Mouse (Mus musculus) heart, embryonic 14.5 days (tissue): ENCODE measurements at regions not wholly inside any gene's neighbourhood (a gene's known extent, or its start where the extent isn't known, plus 50 kb on each side); places are given as distances from the start of the nearest gene placed in this dataset.

Source experiments
- ATAC-seq: fragments of 200-750 bp; cut with Nextera tagmentation; 2 replicates; pipeline ENCODE4 v1.8.0; 2017; ENCODE audit warnings: low read depth, moderate TSS enrichment; ENCODE audit not compliant: insufficient number of reproducible peaks, insufficient read depth, low FRiP score
- H3K27ac ChIP-seq, 2 experiments: fragments of 200-500 bp in 1 of 2; fragments of 300-500 bp in 1 of 2; sonication (generic) in 1 of 2; replicated peaks in 1 of 2; 2 replicates each; pipeline ENCODE4 v1.5.1; 2012 to 2014; ENCODE audit warnings: low read depth in 2 of 2, low read length in 2 of 2, control low read depth in 1 of 2, mild to moderate bottlenecking in 1 of 2, mixed read lengths in 1 of 2; ENCODE audit not compliant: control insufficient read depth in 1 of 2, insufficient read depth in 1 of 2
- H3K27me3 ChIP-seq: fragments of 300-500 bp; sonication (generic); 2 replicates; pipeline ENCODE4 v1.6.1; 2014; ENCODE audit warnings: mild to moderate bottlenecking, low read length, control low read depth; ENCODE audit not compliant: control insufficient read depth, insufficient read depth
- H3K36me3 ChIP-seq: fragments of 300-500 bp; sonication (generic); 2 replicates; pipeline ENCODE4 v1.6.1; 2014; ENCODE audit warnings: mild to moderate bottlenecking, control low read depth, low read length, mixed read lengths; ENCODE audit not compliant: control insufficient read depth, insufficient read depth
- H3K4me1 ChIP-seq, 2 experiments: fragments of 200-500 bp in 1 of 2; fragments of 300-500 bp in 1 of 2; sonication (generic) in 1 of 2; 2 replicates each; pipeline ENCODE4 v1.6.1; 2012 to 2014; ENCODE audit warnings: low read length in 2 of 2, control low read depth in 1 of 2, mixed read lengths in 1 of 2; ENCODE audit not compliant: control insufficient read depth in 2 of 2, insufficient read depth in 2 of 2
- H3K4me2 ChIP-seq: fragments of 300-500 bp; sonication (generic); 2 replicates; pipeline ENCODE4 v1.6.1; 2014; ENCODE audit warnings: mild to moderate bottlenecking, low read length
- H3K4me3 ChIP-seq, 2 experiments: fragments of 200-500 bp in 1 of 2; fragments of 300-500 bp in 1 of 2; sonication (generic) in 1 of 2; 2 replicates each; pipeline ENCODE4 v1.5.1; 2012 to 2014; ENCODE audit warnings: low read length in 2 of 2, mild to moderate bottlenecking in 2 of 2, control low read depth in 1 of 2, low read depth in 1 of 2, moderate library complexity in 1 of 2; ENCODE audit not compliant: control insufficient read depth in 1 of 2, insufficient read depth in 1 of 2
- H3K9ac ChIP-seq: fragments of 300-500 bp; sonication (generic); 2 replicates; pipeline ENCODE4 v1.6.1; 2014; ENCODE audit warnings: mild to moderate bottlenecking, low read length
- H3K9me3 ChIP-seq: fragments of 300-500 bp; sonication (generic); 2 replicates; pipeline ENCODE4 v1.6.1; 2016; ENCODE audit warnings: low read length, control low read depth; ENCODE audit not compliant: control insufficient read depth
- WGBS: fragments of 180-500 bp; shearing (Covaris S2); extraction: QIAGEN DNeasy Blood & Tissue Kit; methylation state at CpG from one replicate; pipeline ENCODE4 v1.1.7; 2014; 5-methylcytosine and 5-hydroxymethylcytosine counted together

GRCm38 (mm10) chr1:22222836-22223235, 261.1 kb upstream of the Kcnq5 start:
- Histone ChIP-seq H3K4me2 (no peak overlapping the region), H3K36me3 (no peaks in the 10 kb centered on the region), H3K9ac (no peak overlapping the region), H3K4me1 (no peaks in the 10 kb centered on the region), H3K27ac (no peak overlapping the region), H3K27me3 (no peaks in the 10 kb centered on the region), H3K4me3 (no peak overlapping the region), H3K9me3 (no peaks in the 10 kb centered on the region)
- 40% methylated on average over 1 of the region's 1 CpGs for WGBS
- ATAC-seq, result no peak

DNA sequence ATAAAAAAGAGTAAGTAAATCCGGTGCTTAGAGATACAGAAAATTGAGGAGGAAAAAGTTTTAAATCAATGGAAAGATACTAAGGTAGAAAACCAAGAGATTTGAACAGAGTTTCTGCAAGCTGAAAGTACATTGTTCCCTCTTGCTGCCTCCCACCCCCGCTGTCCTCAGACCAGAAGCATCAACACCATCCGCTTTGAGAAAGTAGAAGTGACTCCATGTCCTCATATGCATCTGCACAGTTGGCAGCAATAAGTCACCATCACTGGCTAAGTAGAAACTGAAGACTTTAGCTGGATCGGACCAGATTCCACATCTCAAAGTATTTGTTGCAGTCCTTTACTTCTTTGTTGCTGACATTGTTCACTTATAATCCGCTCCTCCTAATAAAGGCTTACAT, 250.1 kb upstream of the Kcnq5 start:
- Histone ChIP-seq H3K27ac (no peak overlapping the region), H3K9me3 (no peaks in the 10 kb centered on the region), H3K4me2 (no peak overlapping the region), H3K27me3 (no peaks in the 10 kb centered on the region), H3K4me3 (no peak overlapping the region), H3K9ac (no peak overlapping the region), H3K36me3 (no peaks in the 10 kb centered on the region), H3K4me1 (no peaks in the 10 kb centered on the region)
- WGBS, result 85% methylated on average over 5 of the region's 5 CpGs
- ATAC-seq, result no peak

DNA sequence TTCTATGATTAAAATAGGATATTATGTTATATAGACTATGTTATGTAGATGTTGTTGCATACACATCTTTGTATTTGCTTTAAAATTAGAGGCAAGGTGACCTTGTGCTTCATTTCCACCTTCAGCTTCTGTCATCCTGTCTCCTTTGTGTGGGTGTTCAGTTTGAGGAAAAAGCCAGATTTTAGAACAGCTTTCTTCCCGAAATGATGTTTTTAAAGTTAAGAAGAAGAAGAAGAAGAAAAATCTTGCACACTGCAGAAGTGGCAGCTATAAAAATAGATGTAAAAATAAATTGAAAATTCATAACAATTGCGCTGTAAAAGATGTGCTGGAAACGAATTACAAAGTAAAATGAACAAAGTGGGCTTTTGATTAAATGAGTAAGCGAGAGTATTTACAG, 249.5 kb upstream of the Kcnq5 start:
- Histone ChIP-seq H3K9me3 (no peaks in the 10 kb centered on the region), H3K4me1 (no peaks in the 10 kb centered on the region), H3K36me3 (no peaks in the 10 kb centered on the region), H3K4me2 (no peak overlapping the region), H3K27ac (no peak overlapping the region), H3K4me3 (no peak overlapping the region), H3K27me3 (no peaks in the 10 kb centered on the region), H3K9ac (no peak overlapping the region)
- WGBS, result 81% methylated on average over 4 of the region's 4 CpGs
- no peak for ATAC-seq

GRCm38 (mm10) chr1:22210621-22211020, 248.9 kb upstream of the Kcnq5 start:
- H3K36me3 ChIP-seq, result no peaks in the 10 kb centered on the region
- ATAC-seq, result no peak
- no peak overlapping the region for H3K9ac ChIP-seq
- whole genome bisulfite sequencing, result 56% methylated on average over 6 of the region's 6 CpGs
- no peak overlapping the region for H3K4me3 ChIP-seq
- H3K27me3 ChIP-seq, result no peaks in the 10 kb centered on the region
- H3K9me3 ChIP-seq, result no peaks in the 10 kb centered on the region
- no peak overlapping the region for H3K27ac ChIP-seq
- no peak overlapping the region for H3K4me2 ChIP-seq
- no peaks in the 10 kb centered on the region for H3K4me1 ChIP-seq

GRCm38 (mm10) chr1:22208287-22208686, 246.5 kb upstream of the Kcnq5 start:
- Histone ChIP-seq H3K27me3 (no peaks in the 10 kb centered on the region), H3K27ac (no peak overlapping the region), H3K9ac (no peak overlapping the region), H3K4me1 (no peaks in the 10 kb centered on the region), H3K4me2 (no peak overlapping the region), H3K4me3 (no peak overlapping the region), H3K9me3 (no peaks in the 10 kb centered on the region), H3K36me3 (no peaks in the 10 kb centered on the region)
- ATAC-seq, result no peak
- 82% methylated on average over 2 of the region's 2 CpGs for WGBS

- Histone ChIP-seq H3K9me3 (no peaks in the 10 kb centered on the region), H3K4me2 (no peak overlapping the region), H3K27me3 (no peaks in the 10 kb centered on the region), H3K27ac (no peak overlapping the region), H3K9ac (no peak overlapping the region), H3K4me3 (no peak overlapping the region), H3K4me1 (no peaks in the 10 kb centered on the region), H3K36me3 (no peaks in the 10 kb centered on the region)
- ATAC-seq, result no peak
- 75% methylated on average over 5 of the region's 5 CpGs for WGBS
These were observed 245.2 kb upstream of the Kcnq5 start for GRCm38 (mm10) chr1:22206935-22207334.

- H3K27ac ChIP-seq, result no peak overlapping the region
- H3K4me2 ChIP-seq, result no peak overlapping the region
- no peak overlapping the region for H3K9ac ChIP-seq
- H3K36me3 ChIP-seq, result no peaks in the 10 kb centered on the region
- no peaks in the 10 kb centered on the region for H3K27me3 ChIP-seq
- 71% methylated on average over 4 of the region's 4 CpGs for WGBS
- no peak overlapping the region for H3K4me3 ChIP-seq
- H3K4me1 ChIP-seq, result no peaks in the 10 kb centered on the region
- no peak for ATAC-seq
- no peaks in the 10 kb centered on the region for H3K9me3 ChIP-seq
These were observed 206.0 kb upstream of the Kcnq5 start for GRCm38 (mm10) chr1:22167621-22168181.

GRCm38 (mm10) chr1:22136571-22137122, 174.9 kb upstream of the Kcnq5 start:
- Histone ChIP-seq H3K36me3 (no peaks in the 10 kb centered on the region), H3K9me3 (no peaks in the 10 kb centered on the region), H3K4me3 (no peak overlapping the region), H3K4me2 (no peak overlapping the region), H3K27ac (no peak overlapping the region), H3K4me1 (no peaks in the 10 kb centered on the region), H3K27me3 (no peaks in the 10 kb centered on the region), H3K9ac (no peak overlapping the region)
- WGBS, result 69% methylated on average over 4 of the region's 4 CpGs
- ATAC-seq, result no peak
